Mouse (Mus musculus) monocyte, adult 2 months (primary cell): ENCODE results near the gene Doc2a.

Experiments
- DNase-seq, 2 experiments: peaks; one replicate each; pipeline ENCODE4 v3.0.0; 2022; ENCODE audit warnings: low spot score in 2 of 2, low read depth in 1 of 2

Gene Doc2a

DNA sequence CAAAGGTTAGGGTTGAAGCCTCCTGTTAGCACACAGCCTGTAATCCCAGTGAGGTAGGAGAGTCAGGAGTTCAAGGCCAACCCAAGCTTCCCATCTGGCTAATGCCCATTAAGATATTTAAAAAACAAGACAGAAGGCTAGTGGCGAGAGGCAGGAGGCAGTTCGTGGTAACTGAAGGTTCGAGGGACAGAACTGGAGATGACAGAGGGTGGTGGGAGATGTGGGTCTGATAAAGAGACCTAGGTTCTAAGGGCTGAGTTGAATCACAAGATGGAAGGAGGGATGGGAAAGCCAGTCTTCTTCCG, at the start of gene Doc2a:
Gene Doc2a (plus strand): TSS at position 301 of the 305 bp plus-strand sequence.
- no peak for DNase-seq

DNA sequence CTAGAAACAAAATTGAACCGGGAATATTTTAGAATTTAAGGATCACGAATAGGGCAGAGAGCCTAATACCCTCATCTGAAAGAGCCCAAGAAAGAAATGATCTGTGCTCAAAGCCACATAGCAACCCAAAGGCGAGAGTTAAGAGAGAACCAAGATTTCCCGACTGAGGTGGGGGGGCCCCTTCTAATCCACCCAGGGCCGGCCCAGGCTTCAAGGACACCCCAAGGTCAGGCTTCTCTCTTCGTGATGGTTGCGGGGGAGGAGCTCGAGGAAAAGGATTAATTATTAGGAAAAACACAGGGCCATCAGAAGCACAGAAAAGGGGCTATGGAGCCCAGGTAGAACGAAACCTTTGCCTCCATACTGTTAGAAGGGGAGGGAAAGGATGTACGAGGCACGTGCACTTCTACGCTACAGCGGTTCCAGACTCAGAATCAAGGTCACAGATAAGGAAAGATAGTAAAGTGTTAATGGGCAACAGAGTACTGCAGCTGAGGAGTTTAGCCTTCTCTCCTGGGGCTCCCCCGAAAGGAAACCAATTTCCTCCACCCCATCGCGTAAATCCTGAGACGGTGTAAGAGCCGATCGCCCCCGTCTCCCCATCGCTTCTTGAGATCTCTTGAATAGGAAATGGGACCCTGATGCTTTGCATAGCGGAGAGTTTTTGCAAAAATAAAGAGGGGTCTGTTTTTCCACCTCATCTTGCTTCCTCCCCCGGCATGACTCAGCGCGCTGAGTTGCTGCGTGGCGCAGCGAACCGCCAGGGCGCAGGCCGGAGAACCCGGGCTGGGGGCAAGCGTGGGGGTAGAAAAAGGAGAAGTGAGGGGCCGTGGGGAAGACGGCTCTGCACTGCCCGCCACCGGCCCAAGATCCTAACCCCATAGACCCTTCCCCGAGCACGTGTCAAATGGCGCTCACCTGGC, 48.8 kb upstream of the Doc2a start:
- DNase-seq: no peak

DNA sequence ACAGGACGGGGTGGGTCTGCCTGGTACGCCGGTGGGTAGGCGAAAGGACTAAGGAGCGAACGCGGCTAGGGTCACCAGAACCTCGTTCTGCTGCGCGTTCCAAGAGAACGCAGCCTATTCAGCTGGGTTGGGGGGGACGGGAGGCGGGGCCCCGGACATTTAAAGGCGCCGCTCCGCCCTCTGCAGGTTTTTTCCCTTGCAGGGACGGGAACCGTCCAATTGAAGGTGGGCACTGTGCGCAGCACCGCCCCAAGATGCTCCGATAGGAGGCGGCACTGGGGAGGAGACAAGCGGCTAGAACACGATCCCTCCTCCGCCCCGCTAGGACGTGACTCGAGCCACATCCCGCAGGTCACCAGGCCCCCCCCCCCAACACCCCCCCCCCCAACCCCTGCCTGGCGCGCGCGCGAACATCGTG, 48.2 kb upstream of the Doc2a start:
- DNase-seq: peak; percentile 88 to 91

DNA sequence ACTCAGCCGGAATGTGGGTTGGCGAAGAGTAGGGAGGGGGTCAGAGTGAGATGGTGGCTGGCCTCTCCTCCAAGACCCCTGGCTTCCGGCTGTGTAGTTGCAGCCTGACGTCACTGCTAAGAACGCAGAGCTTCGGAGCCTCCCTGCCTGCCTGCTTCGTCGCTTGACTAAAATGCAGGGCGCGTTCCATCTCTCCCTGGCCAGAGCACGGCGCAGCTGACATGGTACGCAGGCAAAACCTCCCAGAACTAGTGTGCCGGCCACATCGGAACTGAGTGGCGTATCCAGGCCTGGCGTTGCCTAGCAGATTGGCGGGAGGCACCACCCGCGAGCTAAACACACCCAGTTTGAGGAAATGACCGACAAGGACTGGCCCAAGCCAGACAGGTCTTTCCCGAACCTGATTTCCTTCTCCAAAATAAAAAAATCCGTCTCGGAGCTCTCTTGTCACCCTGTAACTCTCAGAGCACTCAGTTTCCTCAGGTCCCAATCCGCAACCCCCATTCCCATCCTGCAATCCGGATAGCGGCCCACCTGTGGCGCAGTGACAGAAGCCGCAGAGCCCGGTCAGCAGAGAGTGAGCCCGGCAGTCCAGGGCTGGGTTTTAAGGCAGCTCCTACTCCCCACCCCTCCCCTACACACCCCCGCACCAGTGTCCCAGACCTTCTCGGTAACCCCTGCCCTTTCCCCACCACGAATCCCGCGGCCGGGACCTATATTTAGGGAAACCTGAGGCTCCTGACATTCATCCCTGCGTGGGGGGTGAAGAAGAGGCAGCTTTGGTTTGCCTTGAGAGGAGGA, 47.5 kb upstream of the Doc2a start:
- DNase-seq: peak; percentile 54 to 71

DNA sequence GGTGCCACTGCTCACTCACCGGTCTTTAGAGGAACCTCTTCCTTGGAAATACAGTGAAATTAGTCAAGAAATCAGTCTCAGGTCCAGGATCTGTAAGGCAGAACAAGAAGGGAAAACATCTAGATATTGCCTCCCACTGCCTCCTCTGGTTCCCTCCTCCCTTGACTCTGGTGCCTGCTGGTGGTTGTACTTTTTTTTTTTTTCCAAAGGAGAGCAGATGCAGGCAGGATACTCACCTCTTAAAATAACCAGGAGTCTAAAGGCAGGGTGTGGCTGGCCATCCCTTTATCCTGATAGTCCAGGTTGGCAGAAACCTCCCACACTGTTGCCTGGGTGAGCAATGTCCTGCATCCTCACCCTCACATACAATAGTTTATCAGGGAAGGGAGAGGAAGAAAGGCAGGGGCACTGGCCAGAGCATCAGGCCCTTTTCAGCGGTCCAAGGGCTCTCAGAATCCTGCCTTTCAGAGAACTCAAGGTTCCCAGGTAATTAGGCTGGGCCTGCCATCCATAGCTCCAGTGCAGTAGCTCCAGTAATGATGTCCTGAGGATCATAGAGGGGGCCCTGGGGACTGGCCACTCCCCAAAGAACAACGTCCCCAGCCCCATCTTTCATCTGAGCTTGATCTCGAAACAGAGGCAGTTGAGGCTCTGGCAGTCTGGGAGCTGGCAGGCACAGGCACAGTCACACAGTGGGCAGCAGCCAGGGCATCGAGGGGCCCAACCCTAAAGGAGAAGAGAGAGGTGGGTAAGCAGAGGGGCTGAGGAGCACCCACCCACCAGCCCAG, 46.8 kb upstream of the Doc2a start:
- no peak for DNase-seq

DNA sequence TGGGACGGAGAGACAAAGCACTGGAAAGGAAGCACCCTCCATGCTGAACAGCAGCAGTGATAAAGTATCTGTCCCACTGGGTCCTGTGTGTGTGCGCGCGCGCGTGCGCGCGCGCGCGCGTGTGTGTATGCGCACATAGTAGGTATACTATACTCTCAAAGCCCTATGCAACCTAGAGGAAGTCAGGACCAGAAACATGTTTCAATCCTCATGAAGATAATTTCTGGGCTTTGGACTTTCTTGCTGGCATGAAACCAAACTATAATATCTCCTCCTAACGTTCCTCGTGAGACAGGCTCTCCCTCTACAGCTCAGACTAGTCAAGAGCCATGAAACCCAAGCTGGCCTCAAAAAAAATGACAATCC, 46.2 kb upstream of the Doc2a start:
- no peak for DNase-seq

DNA sequence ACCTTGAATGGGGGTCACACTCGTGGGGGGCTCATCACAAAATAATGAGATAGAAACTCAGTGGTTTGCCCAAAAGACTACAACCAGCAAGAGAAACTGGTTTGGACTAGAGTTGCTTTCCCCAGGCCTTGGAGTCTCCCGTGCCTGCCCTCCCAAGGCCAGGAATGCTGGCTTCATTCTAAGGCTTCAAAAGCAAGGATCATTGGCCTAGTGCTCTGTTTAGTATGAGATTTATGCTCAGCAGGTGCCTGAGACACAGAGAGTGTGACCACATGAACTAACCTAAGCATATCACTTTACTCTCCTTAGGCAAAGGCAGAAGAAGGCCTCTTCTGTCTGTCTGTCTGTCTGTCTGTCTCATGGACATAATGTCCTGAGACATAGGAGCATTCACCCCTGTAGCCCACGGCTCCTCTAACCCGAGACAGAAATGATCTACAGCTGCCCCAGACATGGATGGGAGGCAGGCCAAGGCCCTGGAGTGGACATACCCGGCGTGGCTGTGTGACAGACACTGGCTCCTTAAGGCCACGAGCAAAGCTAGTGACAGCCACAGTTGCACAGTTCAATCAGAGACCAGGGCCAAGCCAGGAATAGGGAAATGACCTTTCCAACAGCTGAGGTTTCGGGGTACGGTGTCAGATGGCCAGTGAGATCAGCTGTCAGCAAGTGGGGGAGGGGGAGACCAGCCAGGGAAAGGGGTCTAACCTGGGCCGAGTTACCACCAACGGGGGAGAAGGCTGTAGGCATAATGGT, 44.9 kb upstream of the Doc2a start:
- DNase-seq: no peak

DNA sequence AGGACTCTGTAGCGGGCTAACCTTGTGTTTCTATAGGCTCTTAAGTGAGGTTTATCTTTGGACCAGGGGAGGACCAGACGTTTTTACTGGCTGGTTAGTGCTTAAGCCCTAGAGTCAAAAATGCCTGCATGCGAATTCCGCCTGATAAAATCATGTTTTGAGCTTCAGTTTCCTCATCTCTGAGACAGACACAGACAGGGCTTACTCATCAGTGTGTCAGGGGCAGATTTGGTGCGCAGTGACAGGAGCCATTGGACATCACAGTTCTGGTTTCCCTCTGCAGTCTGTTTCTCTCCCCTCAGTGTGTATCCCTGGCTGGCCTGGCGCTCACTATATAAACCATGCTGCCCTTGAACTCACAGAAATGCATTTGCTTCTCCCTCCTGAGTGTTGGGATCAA, 44.0 kb upstream of the Doc2a start:
- no peak for DNase-seq

DNA sequence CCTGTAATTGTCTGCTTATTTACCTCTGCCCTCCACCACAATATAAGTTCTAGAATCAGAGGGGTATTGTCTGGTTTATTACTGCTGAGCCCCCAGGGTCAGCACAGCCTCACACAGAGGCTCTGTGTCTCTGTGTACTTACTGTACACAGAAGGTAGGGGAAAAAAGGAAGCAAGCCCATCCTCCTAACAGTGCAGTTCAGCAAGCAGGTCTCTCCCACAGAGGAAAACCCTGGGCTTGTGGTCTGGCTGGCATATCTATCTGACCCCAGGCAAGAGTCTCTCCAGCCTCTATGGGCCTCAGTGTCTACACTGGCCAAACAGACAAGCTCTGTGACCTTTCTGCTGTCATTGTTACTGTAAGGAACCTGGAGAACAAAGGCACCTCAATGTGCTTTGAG, 43.5 kb upstream of the Doc2a start:
- DNase-seq: no peak

DNA sequence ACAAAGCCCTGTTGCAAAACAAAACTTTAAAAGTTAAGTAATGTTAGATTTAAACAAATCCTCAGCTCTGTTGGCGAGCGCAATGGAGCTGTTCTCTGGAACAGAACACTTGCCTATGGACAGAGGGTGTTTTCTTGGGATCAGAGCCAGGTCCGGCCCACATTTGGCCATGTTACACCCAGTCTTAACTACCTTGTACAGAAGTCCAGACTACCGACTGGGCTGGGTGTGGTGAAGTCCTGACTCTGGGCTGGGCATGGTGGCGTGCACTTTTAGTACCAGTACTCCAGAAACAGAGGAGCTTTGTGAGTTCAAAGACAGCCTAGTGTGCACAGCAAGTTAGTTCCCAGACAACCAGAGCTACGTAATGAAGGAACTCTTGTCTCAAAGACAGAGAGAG, 40.3 kb upstream of the Doc2a start:
- no peak for DNase-seq

DNA sequence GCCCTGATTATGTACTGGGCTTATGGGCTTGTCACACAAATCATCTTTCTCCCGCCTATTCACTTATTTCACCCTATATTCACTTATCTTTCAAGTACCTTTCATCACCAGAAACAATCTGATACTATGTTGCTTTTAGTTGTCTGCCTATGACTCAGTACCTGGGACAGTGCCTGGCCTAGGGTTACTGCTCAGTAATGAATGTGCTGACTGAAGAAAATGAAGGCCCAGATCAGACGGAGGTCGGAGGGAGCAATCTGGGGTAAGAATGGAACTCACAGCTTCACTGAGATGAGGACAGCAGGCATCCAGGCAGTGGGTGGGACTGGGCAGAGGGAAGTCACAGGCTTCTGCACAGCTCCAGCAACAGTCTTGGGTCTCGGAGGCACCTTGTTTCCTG, 39.8 kb upstream of the Doc2a start:
- DNase-seq: no peak

DNA sequence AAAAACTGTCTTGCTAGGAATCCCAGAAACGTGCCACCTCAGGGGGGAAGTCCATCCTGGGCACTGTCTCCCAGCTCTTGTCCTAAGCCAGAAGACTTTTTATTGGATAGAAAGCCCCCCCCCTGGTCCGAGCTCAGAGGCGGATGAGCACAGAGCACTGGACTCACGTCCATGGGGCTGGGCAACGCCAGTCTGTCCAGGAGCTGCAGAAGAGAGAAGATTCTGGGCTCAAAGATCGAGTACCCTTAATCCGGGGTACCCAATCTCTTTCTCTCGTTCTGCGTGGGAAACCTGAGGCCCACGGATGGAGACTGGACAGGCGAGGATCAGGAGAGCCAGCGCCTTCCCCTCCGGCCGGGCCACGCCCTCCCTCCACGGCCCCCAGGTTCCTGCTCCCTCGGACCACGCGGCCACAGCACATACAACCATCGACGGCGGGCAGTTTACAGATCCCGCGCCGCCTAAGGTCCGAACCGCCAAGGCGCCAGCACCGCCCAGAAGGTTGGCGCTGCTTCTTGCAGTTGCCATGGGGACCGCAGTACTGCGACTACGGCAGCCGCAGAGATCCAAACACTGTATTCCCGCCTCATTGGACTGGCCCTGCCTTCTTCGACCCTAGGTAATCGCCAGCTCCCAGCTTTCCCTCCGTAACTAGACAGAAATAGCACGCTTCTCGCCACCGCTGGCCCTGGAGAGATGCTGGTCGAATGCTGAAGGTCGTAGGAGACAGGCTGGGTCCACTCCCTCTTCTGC, 38.3 kb upstream of the Doc2a start:
- DNase-seq: no peak

DNA sequence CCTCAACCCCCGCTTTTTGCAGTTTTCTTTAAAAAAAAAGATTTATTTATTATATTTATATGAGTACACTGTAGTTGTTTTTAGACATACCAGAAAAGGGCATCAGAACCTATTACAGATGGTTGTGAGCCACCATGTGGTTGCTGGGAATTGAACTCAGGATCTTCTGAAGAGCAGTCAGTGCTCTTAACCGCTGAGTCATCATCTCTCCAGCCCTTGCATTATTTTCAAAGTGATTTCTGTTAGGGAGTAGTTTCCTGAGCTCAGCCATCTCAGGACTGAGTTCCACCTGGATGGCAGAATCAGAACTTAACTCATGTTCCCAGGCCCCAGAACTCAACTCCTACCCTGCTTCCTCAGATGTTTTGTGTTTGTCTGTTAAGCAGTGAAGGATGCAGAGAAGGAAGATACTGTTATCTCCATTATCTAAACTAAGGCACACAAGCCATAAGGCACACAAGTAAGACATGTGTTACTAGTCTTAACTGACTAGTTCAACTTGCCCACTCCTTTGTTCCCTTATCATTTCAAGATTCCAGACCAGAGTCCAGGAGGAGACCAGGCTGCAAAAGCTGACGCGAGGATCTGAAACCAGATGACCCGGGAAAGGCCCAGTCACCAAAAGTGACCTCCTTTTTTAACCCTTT, 37.4 kb upstream of the Doc2a start:
- no peak for DNase-seq

DNA sequence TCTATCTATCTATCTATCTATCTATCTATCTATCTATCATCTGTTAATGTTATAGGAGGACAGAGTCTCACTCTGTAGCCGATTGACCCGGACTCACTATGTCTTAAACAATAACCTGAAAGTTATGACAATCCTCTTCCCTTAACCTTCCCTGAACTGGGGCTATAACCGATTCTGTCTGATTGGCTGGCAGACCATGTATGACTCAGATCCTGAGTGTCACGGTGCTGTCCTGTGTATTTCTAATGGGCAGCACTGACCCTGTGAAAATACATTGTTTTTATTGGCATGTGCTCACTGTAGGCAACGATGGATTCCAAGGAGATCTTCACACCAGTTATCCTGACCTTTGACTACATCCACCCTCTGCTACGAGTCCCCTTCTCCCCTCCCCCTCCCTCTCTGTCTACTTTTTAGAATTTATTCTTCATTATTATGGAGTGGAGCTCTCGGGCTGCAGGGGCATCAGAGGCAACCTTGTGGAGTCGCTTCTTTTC, 31.4 kb upstream of the Doc2a start:
- no peak for DNase-seq

DNA sequence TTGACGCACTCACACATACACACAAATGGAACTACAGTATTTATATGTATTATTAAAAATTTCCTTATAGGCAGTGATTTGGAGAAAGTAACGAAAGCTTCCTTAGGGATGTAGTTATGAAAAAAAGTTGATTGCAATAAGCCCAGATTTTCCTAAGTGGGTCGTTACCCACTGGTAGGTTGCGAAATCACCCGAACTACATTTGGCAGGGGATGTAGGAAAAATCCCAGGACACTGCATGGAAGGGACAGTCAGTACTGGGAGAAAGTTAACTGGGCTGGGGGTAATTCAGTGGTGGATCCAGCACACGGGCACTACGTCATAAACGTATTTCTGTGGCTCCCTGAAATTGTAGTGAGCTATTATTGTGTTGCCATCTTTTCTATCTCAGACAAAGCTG, 30.7 kb upstream of the Doc2a start:
- DNase-seq: no peak

DNA sequence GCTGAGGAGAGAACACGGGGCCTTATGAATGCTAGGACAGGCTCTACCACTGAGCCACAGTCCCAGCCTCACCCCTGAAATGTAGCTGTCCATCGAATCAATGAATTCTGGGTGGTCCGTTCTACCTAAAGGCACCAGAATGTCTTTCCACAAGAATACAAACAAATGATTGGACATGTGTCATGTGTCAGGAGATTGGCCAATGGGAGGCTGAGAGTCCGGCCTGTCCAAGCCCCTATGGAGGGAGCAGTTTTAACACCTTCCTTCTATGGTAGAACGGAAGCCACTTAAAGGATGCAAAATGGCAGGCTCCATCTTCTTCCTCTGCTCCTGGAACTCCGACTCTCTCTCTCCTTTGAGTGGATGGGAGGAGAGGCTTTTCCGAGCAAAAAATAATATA, 29.6 kb upstream of the Doc2a start:
- DNase-seq: no peak

DNA sequence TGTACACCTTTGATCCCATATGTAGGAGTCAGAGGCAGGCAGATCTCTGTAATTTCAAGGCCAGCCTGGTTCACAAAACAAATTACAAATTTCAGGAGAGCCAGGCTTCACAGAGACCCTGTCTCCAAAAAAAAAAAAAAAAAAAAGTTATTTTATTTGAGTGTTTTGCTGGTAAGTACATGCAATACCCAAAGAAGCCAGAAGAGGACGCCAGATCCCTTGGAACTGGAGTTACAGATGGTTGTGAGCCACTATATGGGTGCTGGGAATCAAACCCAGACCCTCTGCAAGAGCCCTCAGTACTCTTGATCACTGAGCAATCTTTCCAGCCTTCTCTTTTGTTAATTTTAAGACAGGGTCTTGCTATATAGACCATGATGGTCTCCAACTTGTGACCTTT, 28.4 kb upstream of the Doc2a start:
- DNase-seq: no peak

DNA sequence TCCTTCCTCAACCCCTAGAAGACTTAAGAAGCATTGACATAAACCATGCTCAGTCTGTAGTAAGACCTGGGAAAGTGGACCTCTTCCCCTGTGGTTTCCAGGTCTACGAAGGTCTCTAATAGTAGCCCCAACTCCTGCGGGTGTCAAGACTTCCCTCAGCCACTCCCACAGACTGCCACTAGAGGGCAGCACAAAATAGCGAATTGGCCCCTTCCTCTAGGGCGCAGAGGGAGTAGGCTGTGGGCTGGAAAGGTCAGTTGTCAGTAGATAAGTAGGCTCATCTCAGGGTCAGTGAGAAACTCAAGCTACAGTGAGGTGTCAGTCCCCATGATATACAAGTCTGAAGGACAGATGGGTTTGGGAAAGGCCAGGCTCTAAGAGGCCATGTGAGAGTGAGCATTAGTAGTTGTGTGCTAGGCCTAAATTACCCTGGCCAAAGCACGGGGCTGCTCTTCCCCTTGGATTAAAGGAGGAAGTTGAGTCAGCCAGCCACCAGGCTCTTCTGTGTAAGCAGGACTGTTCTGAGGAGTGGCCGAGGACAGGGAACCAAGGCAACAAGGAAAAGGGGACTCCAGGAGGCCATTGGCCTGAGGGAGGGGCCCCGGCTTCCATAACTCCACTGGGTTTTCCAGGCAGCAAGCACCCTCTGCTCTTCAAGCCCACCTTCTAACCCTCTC, 25.2 kb upstream of the Doc2a start:
- DNase-seq: peak; percentile 33 to 69

DNA sequence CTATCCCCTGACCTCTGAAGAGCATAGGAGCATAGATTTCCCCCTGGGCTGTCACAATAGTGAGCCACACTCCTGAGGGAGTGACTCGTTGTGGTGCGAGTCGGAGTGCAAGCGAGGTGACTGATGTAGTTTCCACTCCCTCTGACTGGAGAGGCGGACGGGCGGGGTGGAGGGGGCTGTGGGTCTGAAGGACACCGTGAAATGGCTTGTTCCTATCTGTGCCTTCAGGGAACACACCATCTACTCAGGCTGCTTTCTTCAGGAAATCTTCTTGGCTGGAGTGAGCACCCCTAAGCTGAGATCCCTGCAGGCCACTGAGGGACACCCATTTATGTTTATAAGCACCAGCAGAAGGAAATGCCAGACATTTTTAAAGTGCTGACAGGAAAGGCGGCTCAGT, 24.5 kb upstream of the Doc2a start:
- no peak for DNase-seq
